Mouse (Mus musculus): ENCODE data around the gene Rlim. TPM values are rescaled to one million over a fixed set of nuclear protein-coding genes. Genes with fewer than 3 reads are reported as not detected.

The Rlim gene
- total RNA-seq (2014; fragmentation: Nextera tagmentation) (41.1 and 47.8 TPM in 2 replicates), total RNA-seq (2017) (108 and 121 TPM in 2 replicates)

DNA sequence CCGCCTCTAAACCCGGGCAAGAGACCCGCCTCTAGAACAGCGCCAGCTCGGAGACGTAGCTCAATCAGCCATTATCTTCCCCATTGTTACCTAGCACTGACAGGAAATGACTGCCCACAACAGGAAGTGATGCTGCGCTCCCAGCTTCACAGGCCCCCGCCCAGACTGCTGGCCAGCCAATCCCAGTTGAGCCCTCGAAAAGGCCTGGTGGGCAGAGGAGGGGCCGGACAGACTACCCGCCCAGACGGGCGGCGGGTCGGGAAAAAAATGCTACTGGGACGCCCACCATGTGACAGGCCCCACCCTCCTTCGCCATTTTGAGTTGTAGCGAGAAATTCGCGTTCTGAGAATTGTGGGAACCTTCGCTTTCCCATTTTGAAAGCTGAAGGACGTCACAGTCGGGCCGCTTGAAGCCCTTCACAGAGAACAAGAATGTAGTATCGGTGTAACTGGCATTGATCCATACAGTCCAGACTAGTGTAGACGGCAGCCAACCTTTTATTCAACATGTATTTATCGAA is at the start of gene Rlim:
TSS of gene Rlim (minus strand) at position 116 of the 521 bp plus-strand sequence.
- peak; percentile 100 for ATAC-seq (replicated peaks; ENCODE audit: low FRiP score, low TSS enrichment, poor library complexity, severe bottlenecking)

DNA sequence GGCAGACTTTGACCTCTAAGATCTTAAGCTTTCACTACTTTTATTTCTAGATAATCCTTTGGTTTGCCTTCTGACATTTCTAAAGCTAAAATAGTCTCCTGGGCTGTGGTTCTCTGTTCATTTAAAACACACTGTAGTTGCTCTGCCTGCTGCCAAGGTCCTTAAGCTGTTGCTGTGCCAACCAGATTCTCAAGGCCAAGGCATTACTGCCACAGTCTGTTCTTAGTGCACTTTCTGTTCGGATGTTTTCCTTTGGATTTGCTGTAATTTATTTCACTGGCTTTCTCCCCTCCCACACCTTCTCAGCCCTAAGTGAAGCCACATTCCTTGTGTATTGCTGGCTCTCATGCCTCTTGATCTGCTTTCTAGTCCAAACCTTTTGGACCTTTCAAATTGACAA is 36.1 kb upstream of the Rlim start:
- ATAC-seq (replicated peaks; ENCODE audit: low FRiP score, low TSS enrichment, poor library complexity, severe bottlenecking) = no peak

DNA sequence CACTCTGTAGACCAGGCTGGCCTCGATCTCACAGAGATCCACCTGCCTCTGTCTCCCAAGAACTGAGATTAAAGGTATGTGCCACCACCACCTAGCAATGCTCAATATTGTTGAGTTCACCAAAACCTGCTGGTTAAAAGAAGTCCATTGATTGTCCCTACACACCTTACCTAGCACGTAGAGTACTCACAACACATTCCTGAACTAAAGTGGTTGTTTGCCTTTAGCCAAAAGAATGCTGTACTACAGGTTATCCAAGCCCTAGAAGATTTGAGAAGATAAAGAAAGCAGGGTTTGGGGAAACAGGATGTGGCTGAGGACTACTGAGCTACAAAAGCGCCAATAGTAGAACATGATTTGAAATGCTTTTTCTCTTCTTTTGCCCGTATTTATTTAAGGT is 34.0 kb upstream of the Rlim start:
- ATAC-seq (replicated peaks; ENCODE audit: low FRiP score, low TSS enrichment, poor library complexity, severe bottlenecking) = no peak

DNA sequence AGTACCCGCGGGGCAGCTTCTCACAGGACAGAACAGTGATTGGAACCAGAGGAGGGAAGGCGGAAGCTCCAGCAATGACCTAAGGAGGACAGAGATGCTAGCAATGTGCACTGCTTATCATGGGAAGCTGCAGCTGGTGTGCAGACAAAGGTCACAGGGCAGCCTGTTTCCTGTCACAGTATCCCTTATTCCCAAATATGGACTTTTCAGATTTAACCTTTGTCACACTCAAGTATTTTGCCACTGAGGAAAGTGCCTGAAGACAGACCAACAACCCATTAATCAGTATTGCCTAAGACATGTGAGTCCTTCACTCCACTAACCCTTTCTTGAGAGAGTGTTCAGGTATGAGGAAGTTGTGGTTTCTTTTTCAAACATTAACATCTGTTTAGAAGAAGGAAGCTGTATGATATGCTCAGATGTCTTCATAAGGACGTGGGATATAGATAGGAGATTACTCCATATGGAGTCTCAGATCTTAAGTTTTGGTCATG is 32.3 kb upstream of the Rlim start:
- no peak for ATAC-seq (replicated peaks; ENCODE audit: low FRiP score, low TSS enrichment, poor library complexity, severe bottlenecking)

DNA sequence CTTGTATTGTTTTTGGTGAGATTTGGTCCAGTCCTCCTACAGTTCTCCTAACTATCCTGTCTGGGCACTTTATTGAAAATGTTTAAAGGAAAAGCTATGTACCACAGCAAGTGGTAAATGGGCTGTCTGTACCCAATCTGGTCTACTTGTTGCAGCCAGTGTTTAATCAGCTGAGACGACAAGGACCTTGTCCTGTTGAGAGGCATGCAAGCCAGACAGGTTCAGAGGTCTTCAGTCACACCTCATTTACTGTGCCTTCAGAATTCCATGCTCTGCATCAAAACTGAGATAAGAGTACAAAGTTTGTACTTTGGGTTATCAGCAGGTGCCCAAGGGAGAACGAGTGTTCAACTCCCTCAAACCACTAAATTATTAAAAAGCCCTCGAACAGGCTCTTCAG is 13.7 kb upstream of the Rlim start:
- no peak for ATAC-seq (replicated peaks; ENCODE audit: low FRiP score, low TSS enrichment, poor library complexity, severe bottlenecking)

DNA sequence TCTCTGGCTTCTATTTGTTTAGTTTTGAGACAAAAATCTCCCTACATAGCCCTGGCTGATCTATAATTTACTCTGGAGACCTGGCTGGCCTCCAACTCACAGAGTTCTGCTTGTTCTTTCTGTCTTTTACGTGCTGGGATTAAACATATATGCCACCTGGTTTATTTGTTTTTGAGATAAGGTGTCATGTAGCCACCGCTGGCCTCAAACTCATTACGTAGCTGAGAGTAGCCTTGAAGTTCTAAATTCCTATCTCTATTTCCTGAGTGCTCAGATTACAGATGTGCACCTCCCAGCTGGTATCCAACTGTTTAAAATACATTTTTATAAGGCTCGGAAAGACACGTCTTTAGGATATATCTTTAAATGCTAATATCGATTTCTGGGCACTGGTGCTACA is 12.8 kb upstream of the Rlim start:
- no peak for ATAC-seq (replicated peaks; ENCODE audit: low FRiP score, low TSS enrichment, poor library complexity, severe bottlenecking)

DNA sequence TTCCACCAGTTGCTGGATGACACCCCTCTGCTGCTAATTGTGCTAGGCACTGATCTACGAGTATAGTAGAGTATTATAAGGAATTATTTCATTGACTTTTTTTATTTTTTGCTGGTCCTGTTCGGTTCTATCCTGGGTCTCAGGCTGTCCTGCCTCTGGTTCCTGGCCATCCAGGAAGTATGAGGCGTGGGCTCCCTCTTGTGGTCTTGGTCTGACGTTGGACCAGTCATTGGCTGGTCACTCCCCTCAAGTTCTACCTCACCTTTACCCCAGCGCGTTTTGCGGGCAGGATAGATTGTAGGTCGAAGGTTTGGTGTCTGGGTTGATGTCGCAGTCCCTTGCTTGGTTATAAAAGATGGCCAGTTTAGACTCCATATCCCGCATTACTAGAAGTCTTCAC is 10.6 kb upstream of the Rlim start:
- no peak for ATAC-seq (replicated peaks; ENCODE audit: low FRiP score, low TSS enrichment, poor library complexity, severe bottlenecking)

DNA sequence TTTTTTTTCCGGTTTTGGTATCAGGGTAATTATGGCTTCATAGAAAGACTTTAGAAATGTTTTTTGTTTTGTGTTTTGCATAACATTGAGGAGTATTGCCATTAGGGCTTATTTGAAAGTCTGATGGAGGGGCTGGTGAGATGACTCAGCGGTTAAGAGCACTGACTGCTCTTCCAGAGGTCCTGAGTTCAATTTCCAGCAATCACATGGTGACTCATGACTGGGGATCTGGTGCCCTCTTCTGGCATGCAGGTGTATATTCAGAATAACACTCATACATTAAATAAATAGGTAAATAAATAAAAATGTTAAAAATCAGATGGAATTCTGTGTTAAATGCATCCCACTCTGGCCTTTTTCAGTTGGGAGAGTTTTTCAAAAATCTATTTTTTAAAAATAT is 9.3 kb upstream of the Rlim start:
- ATAC-seq (replicated peaks; ENCODE audit: low FRiP score, low TSS enrichment, poor library complexity, severe bottlenecking) = no peak

DNA sequence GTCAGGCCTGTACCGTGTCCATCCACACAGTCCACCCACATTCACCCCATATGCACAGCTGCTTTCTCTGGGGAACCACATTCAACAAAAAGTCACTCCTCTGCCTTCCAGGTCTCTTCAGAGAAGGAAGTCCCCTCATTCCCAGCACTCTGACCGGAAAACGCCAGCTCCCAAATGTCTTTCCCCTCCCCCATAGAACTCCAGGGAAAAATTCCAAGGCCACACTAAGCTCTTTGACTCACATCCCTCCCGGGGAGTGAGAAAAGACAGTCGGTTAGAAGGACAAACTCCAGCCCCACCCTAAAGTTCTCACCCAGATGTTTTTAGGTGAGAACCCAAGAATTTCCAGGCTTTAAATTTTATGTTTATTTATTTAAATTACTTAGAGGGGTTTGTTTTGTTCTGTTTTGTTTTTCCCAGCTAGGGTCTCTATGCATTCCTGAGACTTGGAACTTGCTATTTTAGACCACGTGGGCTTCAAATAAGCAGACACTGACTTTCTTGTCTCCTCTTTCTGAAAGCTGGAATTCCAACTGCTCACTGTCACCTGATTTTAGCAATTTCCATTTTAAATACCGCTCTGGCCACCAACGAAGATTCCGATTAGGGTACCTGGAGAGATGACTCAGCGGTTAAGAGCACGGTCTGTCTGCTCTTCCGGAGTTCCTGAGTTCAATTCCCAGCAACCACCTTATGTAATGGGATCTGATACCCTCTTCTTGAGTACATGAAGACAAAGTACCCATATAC is 6.3 kb upstream of the Rlim start:
- no peak for ATAC-seq (replicated peaks; ENCODE audit: low FRiP score, low TSS enrichment, poor library complexity, severe bottlenecking)

DNA sequence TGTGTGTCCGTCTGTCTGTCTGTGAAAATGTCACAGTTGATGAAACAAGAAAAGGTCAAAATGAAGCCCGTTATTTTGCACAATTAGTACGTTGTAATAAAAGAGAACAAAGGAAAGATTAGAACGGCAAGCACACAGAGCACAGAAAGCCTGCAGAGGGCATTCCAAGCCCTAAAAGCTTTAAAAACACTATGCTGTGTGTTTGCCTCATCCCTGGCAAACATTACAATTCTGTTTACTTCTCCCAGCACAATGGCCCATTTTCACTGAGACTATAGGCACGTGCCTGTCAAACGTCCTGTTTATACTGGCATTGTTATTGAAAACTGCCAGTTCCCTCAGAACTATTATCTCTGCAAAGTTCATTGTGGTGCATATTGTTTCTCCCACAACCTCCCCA is 5.1 kb upstream of the Rlim start:
- no peak for ATAC-seq (replicated peaks; ENCODE audit: low FRiP score, low TSS enrichment, poor library complexity, severe bottlenecking)

DNA sequence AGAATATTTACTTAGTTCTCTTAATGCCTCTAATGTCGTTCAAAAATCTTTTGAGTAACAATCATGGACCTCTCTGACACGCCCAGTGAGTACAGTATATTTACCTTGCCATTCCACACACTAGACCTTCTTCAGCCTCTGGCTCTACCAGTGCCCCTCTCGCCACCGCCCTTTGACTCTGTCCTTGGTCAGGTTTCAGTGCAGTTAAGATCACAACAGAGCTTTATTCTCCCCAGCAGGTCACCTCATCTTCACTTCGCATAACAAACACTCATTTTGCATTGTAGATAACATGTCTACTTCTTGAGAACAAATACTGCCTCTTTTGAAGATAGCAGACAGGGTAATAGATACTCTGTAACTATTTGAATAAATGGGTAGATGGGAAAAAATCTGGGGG is 3.9 kb upstream of the Rlim start:
- no peak for ATAC-seq (replicated peaks; ENCODE audit: low FRiP score, low TSS enrichment, poor library complexity, severe bottlenecking)

DNA sequence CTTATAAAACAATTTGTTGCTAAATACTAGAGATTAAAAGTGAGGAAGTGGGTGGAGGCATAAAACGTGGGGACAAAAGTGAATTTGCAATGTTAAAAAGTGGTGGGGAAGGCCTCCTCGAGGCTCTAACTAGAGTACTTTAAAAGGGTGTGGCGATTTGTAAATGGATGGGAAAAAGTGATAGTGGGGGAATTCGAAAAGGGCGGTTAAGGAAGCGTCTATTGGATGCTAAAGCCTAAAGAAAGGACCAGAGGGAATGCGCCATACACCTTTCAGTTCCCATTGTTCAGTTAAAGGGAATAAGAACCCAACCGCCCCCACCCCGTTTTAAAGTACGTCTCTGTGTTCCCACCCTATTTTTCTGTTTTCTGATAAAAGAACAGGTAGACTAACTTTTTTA is 722 bp upstream of the Rlim start:
- no peak for ATAC-seq (replicated peaks; ENCODE audit: low FRiP score, low TSS enrichment, poor library complexity, severe bottlenecking)

DNA sequence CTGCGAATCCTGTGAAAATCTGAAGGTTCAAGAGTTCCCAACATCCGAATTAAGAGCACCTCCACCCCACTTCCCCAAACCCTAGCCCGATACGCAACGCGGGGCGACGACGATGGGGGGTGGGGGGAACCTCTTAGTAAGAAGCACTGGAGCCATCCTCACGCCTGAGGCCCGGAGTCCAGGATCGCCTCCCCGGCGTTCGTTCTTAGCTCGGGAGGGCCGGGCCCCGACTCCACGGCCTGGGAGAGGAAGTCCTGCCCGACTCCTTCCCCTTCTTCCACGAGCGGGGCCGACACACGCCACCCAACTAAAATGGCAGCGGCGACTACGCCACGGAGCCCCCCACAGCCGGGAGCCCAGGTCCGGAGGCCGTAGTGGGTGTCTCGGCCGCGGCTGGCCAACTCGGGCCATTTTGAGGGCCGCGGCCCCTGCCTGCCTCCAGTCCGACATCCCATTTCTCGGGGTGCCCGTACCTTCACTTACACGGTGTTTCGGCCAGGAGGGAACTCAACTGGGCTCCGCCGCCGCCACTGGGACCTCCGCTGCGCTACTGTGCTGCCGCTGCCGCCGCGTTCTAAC is 405 bp downstream of the Rlim start:
- ATAC-seq (replicated peaks; ENCODE audit: low FRiP score, low TSS enrichment, poor library complexity, severe bottlenecking) = peak; percentile 20

DNA sequence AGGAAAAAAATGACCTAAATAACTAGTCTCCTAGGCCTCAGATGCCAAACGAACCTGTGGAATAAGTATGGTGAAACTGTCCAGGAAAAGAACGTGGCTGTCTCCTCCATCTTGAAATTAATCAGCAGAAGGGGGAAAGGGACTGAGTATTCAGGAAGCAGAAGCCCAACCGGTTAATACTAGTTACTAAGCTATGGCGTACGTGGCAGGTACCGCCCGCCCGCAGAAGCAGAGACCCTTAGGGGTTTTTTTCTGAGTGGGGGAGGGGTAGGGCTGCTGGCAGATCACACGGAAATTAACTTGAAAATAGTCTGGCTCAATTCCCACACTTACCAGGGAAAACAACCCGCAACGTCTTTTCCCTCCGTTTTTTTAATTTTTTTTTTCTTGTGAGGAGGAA is 1.0 kb downstream of the Rlim start:
- ATAC-seq (replicated peaks; ENCODE audit: low FRiP score, low TSS enrichment, poor library complexity, severe bottlenecking) = peak; percentile 25; the same call in 1 of the 2 replicates

DNA sequence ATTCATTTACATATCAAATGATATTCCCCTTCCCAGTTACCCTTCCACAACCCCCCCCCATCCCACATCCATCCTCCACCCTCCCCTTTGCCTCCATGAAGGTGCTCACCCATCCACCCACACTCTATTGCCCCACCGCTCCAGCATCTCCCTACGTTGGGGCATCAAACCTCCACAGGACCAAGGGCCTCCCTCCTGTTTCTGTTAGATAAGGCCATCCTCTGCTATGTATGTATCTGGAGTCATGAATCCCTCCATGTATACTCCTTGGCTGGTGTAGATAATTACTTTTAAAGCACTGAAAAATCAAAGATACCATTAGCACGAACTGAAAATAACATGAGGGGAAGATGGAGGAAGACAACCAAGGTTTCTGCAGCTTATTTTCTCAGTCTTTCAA is 41.4 kb downstream of the Rlim start:
- peak; percentile 52; the same call in 1 of the 2 replicates for ATAC-seq (replicated peaks; ENCODE audit: low FRiP score, low TSS enrichment, poor library complexity, severe bottlenecking)

DNA sequence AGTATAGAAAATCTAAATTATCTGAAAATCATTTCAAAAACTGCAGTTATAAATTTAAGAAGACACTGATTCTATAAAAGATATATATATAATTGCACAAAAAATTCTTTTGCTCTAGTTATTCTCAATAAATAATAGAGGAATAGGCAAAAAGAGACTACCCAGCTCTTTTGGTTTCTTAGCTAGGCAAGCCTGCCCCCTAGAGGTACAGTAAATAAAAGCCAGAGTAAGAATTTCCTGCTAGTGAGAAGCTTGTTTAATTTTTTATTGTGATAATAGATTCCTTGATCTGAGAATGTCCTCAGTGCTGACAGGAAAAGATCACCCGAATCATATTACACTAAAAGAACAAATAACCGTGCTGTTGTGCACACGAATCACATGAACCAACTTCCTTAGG is 43.8 kb downstream of the Rlim start:
- ATAC-seq (replicated peaks; ENCODE audit: low FRiP score, low TSS enrichment, poor library complexity, severe bottlenecking) = no peak

DNA sequence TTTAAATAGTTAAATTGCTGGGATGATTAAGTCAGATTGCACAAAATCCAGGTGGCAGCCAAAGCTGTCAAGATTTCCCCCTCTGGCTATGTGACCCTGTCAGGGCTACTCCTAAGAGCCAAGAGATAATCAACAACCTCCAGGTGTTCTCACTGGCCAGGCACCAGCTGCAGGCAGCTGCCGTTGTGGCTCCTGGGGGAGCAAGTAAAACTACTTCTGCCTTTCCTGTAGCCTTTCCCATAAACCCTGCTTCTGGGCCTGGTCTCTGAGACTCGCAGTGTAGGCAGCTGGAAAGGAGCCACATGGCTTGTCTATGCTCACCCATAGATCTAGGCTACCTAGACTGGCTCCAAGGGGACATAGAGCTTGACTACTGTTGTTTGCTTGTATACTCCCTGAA is 58.6 kb downstream of the Rlim start:
- ATAC-seq (replicated peaks; ENCODE audit: low FRiP score, low TSS enrichment, poor library complexity, severe bottlenecking) = no peak

DNA sequence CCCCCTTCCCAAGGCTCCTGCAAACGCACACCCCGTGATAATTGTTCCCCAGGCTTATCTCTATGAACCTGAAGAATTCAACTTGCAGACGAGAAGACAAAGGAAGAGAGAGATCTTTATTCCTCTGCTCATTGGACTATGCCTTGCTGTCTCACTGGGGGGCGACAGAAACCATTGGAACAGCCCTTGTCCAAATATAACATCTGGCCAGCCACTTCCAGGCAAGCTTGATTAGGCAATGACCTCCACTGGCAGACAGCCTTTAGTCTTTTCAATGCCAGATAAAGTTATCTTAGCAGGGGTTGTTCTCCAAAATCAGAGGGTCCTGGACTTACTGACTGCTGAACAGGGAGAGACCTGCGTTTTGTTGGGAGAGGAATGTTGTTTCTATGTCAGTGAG is 62.1 kb downstream of the Rlim start:
- no peak for ATAC-seq (replicated peaks; ENCODE audit: low FRiP score, low TSS enrichment, poor library complexity, severe bottlenecking)

DNA sequence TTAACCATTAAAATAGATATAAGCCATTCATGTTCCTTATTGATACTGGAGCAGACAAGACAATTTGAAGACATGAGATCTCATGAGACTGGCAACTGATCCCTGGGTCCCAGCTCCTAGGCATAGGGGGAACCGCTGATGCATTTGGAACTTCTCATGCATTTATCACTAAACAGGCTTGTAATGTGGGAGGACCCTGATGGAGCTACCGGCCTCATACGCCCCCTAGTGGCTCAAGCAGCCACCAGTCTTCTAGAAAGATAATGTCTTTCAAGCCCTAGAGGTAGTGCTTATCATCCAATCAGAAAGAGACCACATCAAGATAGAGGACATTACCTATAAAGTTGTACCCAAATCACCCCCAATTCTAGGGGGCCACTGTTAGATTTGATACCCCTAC is 66.3 kb downstream of the Rlim start:
- peak; percentile 65; the same call in 1 of the 2 replicates for ATAC-seq (replicated peaks; ENCODE audit: low FRiP score, low TSS enrichment, poor library complexity, severe bottlenecking)

All from megakaryocyte-erythroid progenitor cell, adult 5-6 weeks (primary cell).